Mouse (Mus musculus): ENCODE measurements around the gene Upf1. TPM values are rescaled to one million over a fixed set of nuclear protein-coding genes. Genes with fewer than 3 reads are reported as not detected.

Gene Upf1
- polyA plus RNA-seq, 1 experiment from 2014 or later = 22.6 TPM

DNA sequence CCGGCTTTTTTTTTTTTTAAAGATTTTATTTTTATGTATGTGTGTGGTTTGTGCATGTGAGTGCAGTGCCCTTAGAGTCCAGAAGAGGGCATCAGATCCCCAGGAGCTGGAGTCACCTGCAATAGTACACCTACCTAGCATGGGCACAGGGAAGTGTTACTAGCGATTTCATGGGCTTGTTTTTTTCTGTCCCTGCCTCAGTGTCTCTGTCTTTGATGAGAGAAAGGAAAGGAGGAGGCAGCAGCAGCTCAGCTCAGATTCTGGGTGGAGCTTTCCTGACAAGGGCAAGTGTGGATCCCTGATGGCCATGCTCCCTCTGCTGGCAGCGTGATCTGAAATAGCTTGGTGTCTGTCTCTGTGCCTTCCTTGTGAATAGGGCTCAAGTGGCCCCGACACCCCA, 7.7 kb upstream of the Upf1 start:
- peak; percentile 34 for DNase-seq (ENCODE audit: low spot score)

DNA sequence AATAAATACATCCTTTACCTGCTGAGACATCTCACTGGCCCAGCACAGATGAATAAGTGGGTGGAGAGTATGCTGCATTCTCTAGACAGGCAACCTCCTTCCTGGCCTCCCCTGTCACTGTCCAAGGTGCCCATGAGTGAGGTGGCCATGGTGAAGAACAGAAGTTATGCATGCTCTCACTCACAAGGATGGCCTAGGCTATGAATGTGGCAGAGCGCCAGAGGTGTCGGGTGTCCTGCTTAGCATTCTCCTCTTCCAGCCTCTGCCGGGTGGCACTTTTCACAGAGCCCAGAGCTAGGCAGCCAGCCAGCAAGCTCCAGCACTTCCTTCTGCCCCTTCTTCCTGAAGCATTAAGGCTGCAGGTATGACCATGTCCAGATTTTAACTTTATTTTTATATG, 6.3 kb upstream of the Upf1 start:
- DNase-seq (ENCODE audit: low spot score) = no peak

DNA sequence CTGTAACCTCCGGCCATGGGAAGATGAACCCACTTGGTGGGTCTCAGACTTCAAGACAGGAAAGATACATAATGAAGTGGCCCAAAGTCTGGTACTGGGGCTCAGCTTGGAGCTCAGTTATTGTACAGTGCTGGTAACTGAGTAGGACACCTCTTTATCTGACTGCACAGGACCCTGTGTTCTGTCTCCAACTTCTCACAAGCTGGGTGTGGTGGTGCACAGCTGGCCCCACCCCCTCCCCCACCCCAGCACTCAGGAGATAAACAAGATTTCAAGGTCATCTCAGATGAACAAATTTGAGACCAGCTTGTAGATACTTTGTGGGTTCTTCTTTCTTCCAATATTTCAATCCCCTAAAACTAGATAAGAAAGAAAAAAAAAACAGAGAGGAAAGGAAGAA, 3.0 kb upstream of the Upf1 start:
- no peak for DNase-seq (ENCODE audit: low spot score)

DNA sequence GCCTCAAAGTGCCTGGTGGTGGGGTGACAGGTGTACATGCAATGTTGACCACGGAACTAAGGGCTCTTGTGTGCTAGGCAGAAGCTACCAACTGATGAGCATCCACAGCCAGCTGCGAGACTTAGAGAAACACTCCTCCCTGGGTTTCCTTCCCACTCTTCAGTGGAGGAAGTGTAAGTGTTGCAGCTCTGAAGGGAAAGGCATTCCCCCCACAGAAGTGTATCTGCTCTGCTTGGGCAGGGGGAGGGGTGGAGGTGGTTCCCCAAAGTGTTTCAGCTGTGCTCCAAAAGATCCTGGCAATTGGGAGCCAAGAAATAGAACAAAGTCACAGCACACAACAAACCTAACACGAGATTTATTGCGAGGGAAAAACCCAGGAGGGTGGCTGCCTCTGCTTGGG, 926 bp upstream of the Upf1 start:
- no peak for DNase-seq (ENCODE audit: low spot score)

DNA sequence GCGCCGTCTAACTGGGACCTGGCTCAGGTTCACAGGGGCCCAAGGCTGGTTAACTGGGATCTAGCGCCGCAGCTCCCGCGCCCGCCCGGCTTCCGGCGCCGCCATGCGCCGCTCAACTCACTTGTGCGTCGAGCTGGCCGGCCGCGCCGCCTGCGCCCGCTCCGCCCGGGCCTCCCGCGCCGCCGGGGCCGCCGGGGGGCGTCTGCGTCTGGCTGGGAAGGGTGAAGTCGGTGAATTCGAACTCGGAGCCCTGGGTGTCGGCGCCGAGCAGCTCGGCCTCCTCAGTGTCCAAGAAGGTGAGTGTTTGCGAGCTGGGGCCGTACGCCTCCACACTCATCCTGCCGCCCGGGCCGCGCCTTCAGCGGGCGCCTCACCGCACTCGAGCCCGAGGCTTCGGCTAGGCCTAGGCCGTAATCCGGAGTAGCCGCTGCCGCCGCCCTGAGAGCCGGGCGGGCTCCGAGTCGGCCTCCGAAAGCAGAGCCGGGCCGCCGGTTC, 374 bp downstream of the Upf1 start:
- peak; percentile 63 for DNase-seq (ENCODE audit: low spot score)

DNA sequence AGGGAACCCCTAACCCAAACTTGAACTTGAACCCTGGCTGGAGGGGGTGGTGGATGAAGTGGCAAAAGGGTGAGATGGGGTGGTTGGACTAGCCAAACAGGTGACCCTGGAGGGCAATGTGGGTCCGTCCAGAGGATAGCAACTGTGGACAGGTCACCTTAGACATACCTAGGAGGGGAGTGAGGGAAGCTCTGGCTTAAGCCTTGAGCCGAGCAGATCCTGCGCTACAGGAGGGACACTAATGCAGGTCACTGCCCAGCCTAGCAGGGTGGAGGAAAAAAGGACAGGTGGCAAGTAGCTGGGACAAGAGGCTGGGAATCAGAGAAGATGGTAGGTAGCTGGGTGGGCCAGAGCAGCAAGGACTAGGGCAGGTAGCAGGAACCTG, 1.1 kb downstream of the Upf1 start:
- DNase-seq (ENCODE audit: low spot score) = no peak

DNA sequence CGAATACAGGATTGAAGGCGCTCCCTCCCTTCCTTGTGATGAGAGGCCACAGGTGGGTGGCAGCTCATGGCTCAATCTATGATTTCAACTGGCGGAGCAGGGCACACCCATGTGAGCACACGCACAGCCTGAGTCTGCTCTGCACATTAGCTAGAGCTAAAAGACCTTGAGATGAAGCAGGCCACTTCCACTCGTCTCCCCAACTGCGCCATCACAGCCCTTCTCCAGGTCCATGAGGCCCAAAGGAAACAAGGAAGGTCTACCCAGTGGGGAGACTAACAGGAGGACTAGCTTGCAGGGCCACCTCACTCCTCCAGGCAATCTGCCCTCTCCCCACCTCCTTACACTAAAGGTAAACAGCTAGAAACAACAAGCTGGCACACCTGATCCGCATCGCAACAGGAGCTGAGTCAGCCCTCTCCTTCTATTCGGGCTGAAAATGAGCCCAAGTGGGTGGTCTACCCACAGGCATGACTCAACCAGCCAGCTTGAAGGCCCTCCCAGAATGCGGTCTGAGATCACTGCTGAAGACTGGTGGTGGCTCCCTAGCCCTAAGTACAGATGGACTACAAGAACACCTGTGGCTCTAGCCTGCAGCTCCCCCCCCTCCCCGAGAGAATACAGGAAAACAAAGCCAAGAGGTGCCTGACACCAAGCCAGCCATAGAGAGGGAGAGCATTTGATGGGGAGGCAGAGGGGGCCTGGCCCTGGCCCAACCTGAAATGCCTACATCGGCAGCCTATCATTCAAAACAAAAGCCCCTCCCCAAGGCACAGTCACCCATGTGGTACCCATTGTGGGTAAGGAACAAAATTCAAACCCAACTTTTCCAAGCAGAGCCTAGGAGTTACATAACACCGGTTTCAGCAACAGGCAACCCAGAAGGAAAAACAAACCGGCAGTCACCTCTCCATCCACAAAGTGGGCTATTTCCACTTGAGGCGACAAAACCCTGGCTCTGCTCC, 1.8 kb downstream of the Upf1 start:
- DNase-seq (ENCODE audit: low spot score) = peak; percentile 31

DNA sequence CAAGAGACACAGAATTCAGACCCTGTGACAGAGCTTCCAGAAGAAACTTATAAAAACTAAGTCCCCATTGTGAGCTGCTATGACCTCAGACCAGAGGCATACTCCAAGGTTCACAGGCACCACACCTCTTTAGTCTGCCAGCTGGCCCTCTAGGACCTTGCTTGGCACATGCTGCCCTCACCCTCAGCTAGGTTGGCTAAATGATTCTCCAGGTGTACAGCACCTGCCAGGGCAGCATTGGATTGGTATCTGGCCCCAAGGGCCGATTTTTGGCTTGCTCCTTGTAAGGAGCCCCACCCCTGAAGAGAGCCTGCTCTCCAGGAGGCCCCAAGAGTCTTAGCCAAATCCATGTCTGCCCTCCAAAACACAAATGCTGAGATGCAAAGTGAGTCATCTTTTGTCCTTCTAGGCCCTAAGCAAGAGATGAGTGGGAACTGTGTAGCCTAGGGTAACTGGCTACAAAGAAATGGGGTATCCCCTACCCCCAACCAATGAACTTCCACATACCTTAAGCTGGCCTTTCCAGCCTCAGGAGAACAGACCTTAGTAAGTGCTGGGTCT, 5.1 kb downstream of the Upf1 start:
- DNase-seq (ENCODE audit: low spot score) = no peak

DNA sequence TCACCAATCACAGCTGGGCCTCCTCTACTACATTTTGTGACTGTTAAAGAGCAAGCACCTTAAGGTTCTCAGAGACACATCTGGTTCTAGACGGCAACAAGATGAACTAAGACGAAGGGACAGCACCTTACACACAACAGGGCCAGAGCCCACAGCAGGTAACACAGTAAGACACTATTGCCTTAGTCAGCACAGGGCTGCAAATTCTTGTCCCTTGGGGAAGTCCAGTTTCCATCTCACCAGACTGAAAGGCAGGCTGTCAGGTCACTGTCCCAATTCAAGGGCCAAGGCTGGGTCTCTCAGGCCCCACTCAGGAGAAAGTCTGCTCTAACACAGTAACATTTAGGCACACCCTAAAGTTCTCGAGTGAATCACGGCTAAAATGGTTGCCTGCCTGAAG, 5.6 kb downstream of the Upf1 start:
- DNase-seq (ENCODE audit: low spot score) = no peak

DNA sequence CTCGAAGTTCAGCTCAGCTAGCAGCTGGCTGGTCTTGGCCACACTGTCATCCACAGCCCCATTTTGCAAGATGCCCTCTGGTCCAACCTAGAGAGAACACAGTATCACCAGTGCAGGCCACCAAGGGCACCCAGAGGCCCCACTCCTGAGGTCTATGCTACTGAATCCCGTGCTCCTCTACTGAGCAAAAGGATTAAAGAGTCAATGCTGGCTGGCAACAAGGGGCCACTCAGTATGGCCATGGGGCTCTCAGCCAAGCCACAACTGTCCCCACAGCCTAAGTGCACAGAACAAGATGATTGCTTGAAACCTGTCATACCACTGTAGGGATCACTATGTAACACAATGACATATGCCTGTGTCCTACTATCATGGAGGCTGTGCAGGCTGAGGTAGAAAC, 8.8 kb downstream of the Upf1 start:
- no peak for DNase-seq (ENCODE audit: low spot score)

DNA sequence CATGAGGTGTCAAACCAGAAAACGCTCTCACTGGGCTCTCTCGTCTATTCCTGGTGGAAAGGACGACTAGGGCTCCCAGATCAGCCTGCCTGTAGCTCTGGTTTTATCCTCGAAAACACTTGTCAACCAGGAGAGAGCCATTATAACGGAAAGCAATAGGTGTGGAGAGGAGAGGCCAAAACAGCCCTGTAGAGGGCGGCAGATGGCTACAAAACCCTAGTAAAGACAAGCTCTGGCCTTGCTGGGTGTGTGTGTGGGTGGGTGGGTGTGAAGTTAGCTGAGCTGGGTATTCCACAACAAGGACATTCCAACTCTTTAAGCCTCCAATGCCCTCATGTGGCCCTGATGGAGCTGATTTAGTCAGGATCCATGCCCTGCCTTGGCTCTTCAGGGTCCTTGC, 9.4 kb downstream of the Upf1 start:
- peak; percentile 40 for DNase-seq (ENCODE audit: low spot score)

DNA sequence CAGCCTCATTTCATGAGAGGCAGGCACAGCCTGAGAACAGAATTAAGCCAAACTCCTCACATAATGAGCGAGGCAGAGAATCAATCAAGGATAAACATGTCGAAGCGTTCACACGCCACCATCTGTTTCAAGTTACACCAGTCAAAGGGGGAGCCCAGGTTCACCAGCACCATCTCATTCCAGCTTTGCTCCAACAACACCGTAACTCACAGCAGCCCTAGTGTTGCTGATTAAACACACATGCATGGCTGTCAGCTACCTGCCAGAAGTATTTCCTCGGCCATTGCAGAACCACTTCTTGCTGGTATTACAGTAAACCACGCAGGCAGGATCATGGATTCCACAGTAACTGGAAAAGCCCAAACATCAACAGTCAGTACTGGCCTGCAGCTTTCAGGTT, 10.0 kb downstream of the Upf1 start:
- DNase-seq (ENCODE audit: low spot score) = no peak

DNA sequence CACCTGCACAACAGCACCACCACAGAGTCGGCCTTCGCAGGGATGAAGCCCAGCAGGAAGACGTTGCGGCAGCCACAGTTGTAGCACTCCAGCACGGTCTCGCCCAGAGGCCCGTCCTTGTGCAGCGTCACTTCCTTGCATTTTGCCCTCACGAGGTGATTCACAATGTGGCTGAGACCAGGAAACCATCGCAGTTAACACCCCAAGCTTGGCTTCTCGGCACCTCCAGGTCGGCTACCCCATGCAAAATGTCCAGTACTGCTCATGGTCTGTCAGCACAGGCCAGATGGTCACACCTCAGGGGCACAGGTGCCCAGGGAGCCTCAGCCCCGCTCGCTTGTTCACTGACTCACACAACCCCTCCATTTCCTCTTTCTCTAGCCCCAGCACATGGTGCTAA, 11.1 kb downstream of the Upf1 start:
- no peak for DNase-seq (ENCODE audit: low spot score)

DNA sequence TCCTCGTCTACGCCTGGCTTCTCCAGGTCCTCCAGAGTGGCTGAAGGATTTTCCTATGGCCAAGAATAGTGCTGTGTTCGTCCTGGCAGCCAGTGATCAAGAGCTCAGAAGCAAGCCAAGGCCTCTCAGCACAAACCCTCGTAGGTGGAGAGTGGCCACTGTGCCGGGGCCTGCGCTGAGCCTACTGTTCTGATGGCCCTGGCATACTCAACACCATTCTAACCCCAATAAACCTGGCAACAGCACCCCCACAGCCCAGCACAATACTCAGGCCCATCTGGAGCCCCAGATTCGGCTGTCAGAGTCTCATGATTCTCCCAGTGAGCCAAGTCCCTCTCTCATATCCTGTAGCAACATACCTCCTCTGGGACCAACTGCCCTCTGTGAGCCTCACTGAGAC, 12.4 kb downstream of the Upf1 start:
- no peak for DNase-seq (ENCODE audit: low spot score)

DNA sequence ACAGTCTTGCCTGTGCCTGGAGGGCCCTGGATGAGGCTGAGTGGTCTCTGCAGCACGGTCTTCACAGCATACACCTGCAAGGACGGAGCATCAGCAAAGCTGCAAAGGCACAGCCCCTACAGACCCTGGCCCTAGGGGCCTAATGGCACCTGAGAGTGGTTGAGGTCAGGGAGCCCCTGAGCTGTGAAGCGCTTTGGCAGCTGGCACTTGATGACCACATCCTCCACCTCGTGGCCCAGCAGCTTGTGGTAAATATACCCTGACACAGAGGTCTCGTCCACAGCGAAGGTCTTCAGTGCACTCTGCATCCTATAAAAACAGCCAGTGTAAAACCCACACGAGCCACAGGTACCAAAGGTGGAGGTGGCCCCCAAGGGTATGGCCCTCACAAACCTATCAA, 14.1 kb downstream of the Upf1 start:
- no peak for DNase-seq (ENCODE audit: low spot score)

DNA sequence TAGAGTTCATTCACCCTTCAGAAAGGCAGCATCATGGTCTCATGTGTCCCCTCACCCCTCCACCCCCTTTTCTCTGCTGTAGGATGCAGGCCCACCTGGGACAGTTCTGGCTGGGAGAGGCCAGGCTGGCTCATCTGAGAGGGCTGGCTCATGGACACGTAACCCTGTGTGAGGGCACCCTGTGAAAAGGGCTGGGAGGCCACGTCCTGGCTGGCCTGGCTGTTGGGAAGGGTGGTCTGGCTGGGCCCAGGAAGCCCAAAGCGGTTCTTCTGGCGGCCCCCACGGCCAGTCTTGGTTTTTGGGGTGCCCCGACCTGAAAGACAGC, 20.2 kb downstream of the Upf1 start:
- DNase-seq (ENCODE audit: low spot score) = no peak

DNA sequence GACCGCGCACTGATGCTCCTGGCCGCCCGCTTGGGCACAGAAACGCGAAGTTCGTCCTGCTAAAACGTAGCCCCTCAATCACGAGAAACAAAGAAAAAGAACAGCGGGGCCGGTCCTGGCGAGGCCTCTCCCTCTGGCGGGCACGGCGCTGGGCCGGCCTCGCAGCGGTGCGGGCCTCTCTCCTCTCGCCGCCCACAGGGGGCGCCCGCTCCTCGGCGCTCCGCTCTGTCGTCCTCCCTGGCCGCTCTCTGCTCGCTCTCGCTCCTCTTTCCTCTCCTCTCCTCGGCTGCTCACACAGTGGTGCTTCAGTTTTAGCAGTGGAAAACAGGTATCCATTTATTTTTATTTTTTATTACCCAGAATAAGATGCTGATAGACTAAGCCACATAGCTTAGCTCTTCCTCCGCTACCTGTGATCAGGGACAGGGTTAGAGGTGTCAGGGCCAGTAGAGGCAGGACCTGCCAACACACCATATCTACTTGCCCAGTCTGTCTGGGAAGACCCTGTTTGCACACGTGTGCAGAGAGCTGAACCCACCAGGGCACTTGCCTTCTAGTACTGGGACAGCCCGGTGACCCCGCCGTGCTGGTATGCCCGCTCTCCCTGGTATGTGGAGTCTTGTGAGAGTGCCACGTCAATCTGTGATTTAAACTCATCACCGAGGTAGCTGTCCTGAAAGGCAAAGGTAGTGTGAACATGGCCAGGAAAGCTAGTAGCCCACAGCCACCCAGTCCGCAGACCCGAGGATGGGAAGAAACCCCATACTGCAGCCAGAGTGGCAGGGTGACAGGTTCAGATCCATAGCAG, 20.8 kb downstream of the Upf1 start:
- DNase-seq (ENCODE audit: low spot score) = no peak

DNA sequence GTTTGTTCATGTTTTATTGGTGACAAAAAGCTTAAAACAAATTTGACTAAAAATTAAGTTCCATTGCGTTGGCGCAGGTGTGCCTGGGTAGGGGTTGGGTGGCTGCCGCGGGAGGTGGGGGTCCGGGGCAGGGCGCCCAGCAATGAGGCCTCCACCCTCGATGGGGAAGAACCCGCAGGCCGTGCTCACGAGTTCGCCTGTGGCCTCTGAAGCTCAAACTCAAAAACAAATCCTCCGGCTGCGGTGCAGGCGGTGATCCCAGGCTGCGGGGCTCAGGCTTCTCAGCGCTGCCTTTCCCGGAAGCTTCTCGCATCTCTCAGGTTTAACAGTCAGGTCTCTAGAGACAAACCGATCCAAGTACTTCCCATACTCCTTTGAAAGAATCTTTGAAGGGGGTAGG, 21.6 kb downstream of the Upf1 start:
- no peak for DNase-seq (ENCODE audit: low spot score)

DNA sequence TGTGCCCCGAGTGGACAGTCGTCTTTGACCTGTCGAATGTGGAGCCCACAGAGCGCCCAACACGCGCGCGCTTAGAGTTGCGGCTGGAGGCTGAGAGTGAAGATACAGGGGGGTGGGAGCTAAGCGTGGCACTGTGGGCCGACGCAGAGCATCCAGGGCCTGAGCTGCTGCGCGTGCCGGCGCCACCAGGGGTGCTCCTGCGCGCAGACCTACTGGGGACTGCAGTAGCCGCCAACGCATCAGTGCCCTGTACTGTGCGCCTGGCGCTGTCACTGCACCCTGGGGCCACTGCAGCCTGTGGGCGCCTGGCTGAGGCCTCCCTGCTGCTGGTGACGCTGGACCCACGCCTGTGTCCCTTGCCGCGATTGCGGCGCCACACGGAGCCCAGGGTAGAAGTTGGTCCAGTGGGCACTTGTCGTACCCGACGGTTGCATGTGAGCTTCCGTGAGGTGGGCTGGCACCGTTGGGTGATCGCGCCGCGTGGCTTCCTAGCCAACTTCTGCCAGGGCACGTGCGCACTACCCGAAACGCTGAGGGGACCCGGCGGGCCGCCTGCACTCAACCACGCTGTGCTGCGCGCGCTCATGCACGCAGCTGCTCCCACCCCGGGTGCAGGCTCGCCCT, 22.2 kb downstream of the Upf1 start:
- DNase-seq (ENCODE audit: low spot score) = no peak

DNA sequence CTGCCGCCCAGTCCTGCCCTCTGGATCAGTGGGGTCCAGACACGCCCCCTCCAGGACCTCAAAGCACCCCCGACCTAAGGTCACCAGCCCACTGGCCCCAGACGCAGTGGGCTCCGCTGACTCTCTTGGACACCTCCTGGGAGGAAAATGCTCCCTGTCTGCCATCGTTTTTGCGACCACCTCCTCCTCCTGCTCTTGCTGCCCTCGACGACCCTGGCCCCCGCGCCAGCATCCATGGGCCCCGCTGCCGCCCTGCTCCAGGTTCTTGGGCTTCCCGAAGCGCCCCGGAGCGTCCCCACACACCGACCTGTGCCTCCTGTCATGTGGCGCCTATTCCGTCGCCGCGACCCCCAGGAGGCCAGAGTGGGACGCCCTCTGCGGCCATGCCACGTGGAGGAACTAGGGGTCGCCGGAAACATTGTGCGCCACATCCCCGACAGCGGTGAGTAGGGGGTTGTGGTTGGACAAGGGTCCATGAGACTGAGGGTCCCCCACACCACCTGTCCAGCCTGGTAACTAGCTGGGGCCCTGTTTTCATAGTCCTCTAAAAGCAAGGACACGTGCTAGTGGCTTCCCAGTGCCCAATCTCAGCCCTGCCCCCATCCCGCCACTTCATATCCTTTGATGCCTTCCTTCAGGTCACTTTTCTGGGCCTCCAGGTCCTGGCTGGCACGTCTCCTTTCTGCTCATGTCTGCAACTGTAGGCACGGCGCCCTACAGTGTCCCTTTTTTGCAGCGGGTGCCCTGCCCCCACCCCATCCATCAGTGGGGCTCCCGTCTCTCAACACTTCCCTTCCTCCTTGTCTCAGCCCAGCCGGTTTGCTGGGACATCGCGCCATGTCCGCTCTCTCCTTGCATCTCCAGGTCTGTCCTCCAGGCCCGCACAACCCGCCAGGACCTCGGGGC, 23.0 kb downstream of the Upf1 start:
- no peak for DNase-seq (ENCODE audit: low spot score)
